Mouse (Mus musculus): ENCODE results near the gene Arglu1. TPM values are rescaled to one million over a fixed set of nuclear protein-coding genes. Genes with fewer than 3 reads are reported as not detected.

The Arglu1 gene
- polyA plus RNA-seq, 1 experiment from 2014 or later = 225 TPM

DNA sequence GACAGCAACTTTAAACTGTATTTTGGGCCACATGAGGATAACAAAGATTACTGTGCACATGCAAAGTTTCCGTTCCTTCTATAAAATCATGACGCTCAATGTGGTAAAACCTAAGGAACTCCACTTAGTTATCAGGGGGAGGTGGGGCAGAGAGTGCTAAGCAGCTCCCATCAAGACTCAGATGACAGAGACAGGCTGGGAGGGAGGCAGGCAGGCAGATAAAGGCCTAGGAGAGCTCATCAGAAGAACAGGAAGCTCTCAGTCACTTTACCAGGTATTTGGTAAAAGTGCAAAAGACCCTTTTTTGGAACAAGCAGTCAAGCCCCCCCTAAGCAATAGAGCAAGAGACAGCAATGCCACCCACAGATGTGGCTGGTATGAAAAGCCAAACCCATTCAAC lies 4.8 kb downstream of the Arglu1 start:
- H3K27me3 ChIP-seq = no peaks in the 10 kb centered on the region
- H3K36me3 ChIP-seq (replicated peaks) = peaks cover 23% of the 10 kb centered on the region
- no peak overlapping the region for H3K9ac ChIP-seq
- H3K4me2 ChIP-seq = peak overlapping the region; percentile 10; the same call in 1 of the 2 replicates
- peaks cover 39% of the 10 kb centered on the region for H3K4me1 ChIP-seq
- no peaks in the 10 kb centered on the region for H3K9me3 ChIP-seq
- no peak overlapping the region for H3K4me3 ChIP-seq (replicated peaks)
- H3K27ac ChIP-seq = no peak overlapping the region
- 87% methylated on average over 2 of the region's 2 CpGs for WGBS
- ATAC-seq (ENCODE audit: low FRiP score) = no peak

DNA sequence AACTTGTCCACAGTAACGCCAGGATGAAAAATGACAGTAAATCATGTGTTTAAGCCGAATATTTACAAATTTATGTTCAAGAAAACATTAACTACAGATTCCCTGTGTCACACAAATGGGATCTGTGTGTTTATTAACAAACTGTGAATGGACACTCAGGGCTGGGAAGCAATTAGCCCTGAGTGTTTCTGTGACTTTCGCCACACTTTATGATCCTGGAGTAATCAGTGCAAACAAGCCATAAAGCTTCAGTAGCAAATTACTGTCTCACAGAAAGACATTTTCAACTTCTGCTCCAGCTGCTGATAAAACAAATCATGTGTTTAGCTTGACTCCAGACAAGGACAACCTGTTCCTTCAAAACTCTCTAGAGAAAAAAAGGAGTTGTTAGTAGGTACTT lies 7.6 kb downstream of the Arglu1 start:
- no peak for ATAC-seq (ENCODE audit: low FRiP score)
- no peak overlapping the region for H3K4me3 ChIP-seq (replicated peaks)
- peaks cover 43% of the 10 kb centered on the region for H3K36me3 ChIP-seq (replicated peaks)
- no peak overlapping the region for H3K27ac ChIP-seq
- no peaks in the 10 kb centered on the region for H3K9me3 ChIP-seq
- H3K27me3 ChIP-seq = no peaks in the 10 kb centered on the region
- WGBS = 94% methylated on average over 3 of the region's 3 CpGs
- no peak overlapping the region for H3K9ac ChIP-seq
- peaks cover 22% of the 10 kb centered on the region for H3K4me1 ChIP-seq
- no peak overlapping the region for H3K4me2 ChIP-seq

DNA sequence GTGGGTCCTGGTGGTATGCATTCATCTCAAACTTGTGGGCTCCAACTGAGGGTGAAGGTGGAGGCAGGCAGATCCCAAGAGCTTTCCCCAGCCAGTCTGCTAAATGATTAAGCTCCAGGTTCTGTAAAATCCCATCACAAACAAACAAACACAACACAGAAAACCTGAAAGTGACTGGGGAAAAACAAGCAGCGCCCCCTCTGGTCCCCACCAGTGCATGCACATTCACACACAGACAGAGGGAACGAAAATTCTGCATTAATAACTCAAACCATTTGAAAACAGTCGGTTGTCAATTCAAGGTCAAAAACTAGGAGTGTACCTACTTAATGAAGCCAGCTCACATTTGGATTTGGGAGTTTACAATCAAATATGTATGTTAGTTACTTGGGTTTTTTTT lies 12.1 kb downstream of the Arglu1 start:
- no peak for ATAC-seq (ENCODE audit: low FRiP score)
- no peak overlapping the region for H3K27ac ChIP-seq
- H3K27me3 ChIP-seq = no peaks in the 10 kb centered on the region
- no peak overlapping the region for H3K4me3 ChIP-seq (replicated peaks)
- no peak overlapping the region for H3K4me2 ChIP-seq
- WGBS = 89% methylated on average over 3 of the region's 3 CpGs
- no peaks in the 10 kb centered on the region for H3K9me3 ChIP-seq
- H3K36me3 ChIP-seq (replicated peaks) = peaks cover 81% of the 10 kb centered on the region
- H3K9ac ChIP-seq = no peak overlapping the region
- no peaks in the 10 kb centered on the region for H3K4me1 ChIP-seq

DNA sequence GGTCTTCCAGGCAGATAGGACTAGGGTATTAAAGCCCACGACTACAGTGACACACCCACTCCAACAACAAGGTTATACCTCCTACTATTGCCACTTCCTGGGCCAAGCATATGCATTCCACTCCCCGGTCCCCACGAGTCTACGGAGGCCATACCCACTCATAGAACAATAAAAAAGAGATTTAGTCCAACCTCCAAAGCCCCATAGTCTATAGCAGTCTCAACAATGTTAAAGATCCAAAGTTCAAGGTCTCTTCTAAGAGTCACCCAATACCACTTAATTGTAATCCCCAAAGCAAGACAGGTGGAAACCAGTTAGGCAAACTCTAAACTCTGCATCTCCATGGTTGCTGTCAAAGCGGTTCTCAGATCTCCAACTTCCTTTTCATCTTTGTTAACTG lies 15.5 kb downstream of the Arglu1 start:
- Histone ChIP-seq H3K4me3 (replicated peaks) (no peak overlapping the region), H3K9me3 (no peaks in the 10 kb centered on the region), H3K27me3 (no peaks in the 10 kb centered on the region), H3K27ac (no peak overlapping the region), H3K4me2 (no peak overlapping the region), H3K9ac (no peak overlapping the region), H3K36me3 (replicated peaks) (peaks cover 65% of the 10 kb centered on the region), H3K4me1 (no peaks in the 10 kb centered on the region)
- ATAC-seq (ENCODE audit: low FRiP score) = no peak
- 95% methylated on average over 5 of the region's 5 CpGs for WGBS

DNA sequence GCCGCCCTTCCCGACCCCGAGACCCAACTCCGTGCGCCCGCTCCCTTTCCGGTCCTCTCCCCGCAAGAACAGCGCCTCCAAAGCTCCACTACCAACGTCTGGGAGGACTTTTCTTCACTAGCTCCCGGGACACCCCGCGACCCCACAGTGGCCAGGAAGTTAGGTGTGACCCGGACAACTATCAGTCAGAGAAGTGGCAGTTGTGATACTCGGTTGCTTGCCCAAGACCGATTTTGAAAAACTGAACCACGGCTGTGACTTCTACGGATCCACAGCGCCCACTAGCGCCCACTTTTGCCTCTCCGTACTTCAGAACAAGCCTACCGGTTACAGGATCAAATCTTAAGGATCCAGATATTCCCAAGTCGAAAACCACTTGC lies 28.6 kb downstream of the Arglu1 start:
- peak overlapping the region; percentile 70 for H3K4me3 ChIP-seq (replicated peaks)
- H3K36me3 ChIP-seq (replicated peaks) = peaks cover 7% of the 10 kb centered on the region
- H3K27ac ChIP-seq = peak overlapping the region; percentile 94
- H3K4me1 ChIP-seq = peaks cover 16% of the 10 kb centered on the region
- H3K4me2 ChIP-seq = peak overlapping the region; percentile 84
- ATAC-seq (ENCODE audit: low FRiP score) = peak; percentile 1
- H3K9ac ChIP-seq = peak overlapping the region; percentile 62
- no peaks in the 10 kb centered on the region for H3K9me3 ChIP-seq
- WGBS = under 1% methylated on average over 23 of the region's 23 CpGs
- no peaks in the 10 kb centered on the region for H3K27me3 ChIP-seq

DNA sequence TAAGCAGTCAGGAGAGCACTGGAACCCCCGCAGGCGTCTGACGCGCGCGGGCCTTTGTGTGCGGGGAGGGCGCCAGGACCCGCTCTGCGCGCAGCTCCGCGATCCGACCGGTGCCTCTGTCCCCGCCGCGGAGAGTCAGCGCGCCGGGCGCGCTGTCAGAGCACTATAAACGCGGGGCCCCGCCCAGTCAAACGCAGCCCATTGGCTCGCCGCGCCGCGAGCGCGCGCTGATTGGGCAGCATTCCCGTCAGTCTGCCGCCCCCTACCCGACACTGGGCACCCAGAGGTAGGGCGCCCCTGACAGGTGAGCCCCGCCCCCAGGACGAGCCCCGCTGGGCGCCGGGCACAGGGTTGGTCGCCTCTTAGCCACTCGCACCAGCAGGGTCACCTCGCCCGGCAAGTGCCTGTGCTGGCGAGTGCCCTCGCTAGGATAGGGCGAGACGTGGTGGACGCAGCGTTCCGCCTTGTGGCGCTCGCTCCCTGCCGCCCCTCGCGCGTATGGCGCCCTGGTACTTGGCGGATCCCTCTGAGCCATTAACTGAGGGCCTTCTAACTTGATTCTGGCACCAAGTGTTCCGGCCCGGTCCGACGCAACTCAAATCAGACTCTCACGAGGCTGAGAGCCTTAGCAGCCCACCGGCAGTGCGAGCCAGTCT lies 29.1 kb downstream of the Arglu1 start, which contains the start of gene Efnb2:
Gene Efnb2 (minus strand): TSS at position 140 of the 656 bp plus-strand sequence.
- Histone ChIP-seq H3K4me1 (peaks cover 21% of the 10 kb centered on the region), H3K9me3 (no peaks in the 10 kb centered on the region), H3K27me3 (no peaks in the 10 kb centered on the region), H3K9ac (peak within 1 kb of the TSS; percentile 94), H3K4me2 (peak within 1 kb of the TSS; percentile 84), H3K4me3 (replicated peaks) (peak within 1 kb of the TSS; percentile 70), H3K27ac (peak within 1 kb of the TSS; percentile 94), H3K36me3 (replicated peaks) (peaks cover 4% of the 10 kb centered on the region; the same call in 1 of the 2 replicates)
- under 1% methylated on average over 69 of the region's 70 CpGs for whole genome bisulfite sequencing
- peak; percentile 93 for ATAC-seq (ENCODE audit: low FRiP score)

DNA sequence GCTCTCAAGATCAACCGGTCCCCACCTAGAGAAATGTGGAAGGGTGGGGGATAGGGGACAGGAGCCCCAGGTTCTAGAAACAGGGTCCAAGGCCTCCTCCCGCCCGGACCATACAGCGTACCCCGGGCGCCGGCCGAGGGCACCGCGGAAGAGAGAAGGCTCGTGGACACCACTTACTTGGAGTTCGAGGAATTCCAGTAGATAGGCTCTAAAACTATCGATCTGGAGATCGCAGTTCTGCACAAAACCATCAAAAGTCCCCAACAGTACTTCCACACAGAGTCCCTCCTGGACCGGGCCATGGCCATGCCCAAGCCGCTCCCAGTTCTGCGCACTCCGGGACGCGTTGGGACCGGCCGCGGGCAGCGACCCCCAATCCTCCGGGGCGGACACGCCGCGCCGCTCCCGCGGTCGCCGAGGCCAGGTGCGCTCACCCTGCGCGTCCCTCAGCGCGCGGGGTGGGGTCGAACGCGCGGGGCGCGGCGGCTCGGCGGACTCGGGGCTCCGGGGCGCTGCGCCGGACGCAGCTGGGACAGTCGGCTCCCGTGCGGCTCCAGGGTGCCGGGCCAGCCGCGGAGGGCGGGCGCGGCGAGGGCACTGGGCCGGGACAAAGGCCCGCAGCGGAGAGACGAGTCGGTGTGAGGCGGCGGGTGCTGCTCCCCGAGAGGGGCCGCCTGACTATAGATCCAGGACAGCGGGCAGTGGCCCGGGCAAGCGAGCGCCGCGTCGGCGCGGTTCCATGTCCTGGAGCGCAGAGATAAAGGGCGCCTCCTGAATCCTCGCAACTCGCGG lies 29.8 kb downstream of the Arglu1 start:
- ATAC-seq (ENCODE audit: low FRiP score) = peak; percentile 5
- Histone ChIP-seq H3K4me1 (peaks cover 27% of the 10 kb centered on the region), H3K9me3 (no peaks in the 10 kb centered on the region), H3K27me3 (no peaks in the 10 kb centered on the region), H3K27ac (peak overlapping the region; percentile 94), H3K36me3 (replicated peaks) (peaks cover 4% of the 10 kb centered on the region; the same call in 1 of the 2 replicates), H3K9ac (peak overlapping the region; percentile 94), H3K4me3 (replicated peaks) (peak overlapping the region; percentile 70), H3K4me2 (peak overlapping the region; percentile 84)
- under 1% methylated on average over 87 of the region's 88 CpGs for WGBS

DNA sequence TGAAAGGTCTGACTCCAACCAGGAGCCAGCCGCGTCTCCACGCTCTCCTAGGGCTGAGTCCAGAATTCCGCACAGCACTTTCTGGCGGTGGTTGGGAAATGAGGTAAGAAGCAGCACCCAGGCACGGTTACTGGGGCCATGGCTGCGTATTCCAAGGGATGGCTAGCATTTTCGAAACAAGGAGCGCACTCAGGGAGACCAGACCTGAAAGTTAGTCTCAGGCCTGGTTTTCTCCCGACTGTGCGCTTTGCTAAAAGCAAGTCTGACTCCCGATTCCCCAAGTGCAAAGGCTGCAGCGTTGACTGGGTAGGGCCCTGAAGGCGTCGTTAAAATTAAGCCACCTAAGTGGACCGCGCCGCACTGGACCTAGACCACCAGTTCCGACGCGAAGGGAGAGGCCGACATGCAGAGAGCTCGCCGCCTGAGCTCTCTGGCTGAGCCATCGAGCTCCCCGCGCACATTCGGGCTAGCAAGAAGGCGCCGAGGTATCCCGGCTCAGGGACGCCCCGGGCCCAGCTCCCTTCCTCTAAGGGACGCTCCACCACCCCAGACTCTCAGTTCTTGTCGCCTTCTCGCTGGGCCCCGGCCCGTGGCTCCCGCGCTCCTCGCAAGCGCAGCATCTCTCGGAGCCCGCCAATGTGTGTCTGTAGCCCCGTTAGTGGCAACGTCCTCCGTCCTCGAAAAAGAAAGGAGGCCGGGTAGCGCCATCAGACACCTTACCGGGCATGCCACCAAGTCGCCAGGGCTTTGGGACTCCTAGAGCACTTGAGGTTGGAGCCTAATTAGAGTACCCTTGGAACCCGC lies 30.6 kb downstream of the Arglu1 start:
- under 1% methylated on average over 53 of the region's 53 CpGs for WGBS
- Histone ChIP-seq H3K36me3 (replicated peaks) (no peaks in the 10 kb centered on the region), H3K27ac (peak overlapping the region; percentile 94), H3K4me3 (replicated peaks) (peak overlapping the region; percentile 70), H3K9ac (peak overlapping the region; percentile 94), H3K4me2 (peak overlapping the region; percentile 84), H3K27me3 (no peaks in the 10 kb centered on the region), H3K9me3 (no peaks in the 10 kb centered on the region), H3K4me1 (peaks cover 35% of the 10 kb centered on the region)
- ATAC-seq (ENCODE audit: low FRiP score) = no peak

DNA sequence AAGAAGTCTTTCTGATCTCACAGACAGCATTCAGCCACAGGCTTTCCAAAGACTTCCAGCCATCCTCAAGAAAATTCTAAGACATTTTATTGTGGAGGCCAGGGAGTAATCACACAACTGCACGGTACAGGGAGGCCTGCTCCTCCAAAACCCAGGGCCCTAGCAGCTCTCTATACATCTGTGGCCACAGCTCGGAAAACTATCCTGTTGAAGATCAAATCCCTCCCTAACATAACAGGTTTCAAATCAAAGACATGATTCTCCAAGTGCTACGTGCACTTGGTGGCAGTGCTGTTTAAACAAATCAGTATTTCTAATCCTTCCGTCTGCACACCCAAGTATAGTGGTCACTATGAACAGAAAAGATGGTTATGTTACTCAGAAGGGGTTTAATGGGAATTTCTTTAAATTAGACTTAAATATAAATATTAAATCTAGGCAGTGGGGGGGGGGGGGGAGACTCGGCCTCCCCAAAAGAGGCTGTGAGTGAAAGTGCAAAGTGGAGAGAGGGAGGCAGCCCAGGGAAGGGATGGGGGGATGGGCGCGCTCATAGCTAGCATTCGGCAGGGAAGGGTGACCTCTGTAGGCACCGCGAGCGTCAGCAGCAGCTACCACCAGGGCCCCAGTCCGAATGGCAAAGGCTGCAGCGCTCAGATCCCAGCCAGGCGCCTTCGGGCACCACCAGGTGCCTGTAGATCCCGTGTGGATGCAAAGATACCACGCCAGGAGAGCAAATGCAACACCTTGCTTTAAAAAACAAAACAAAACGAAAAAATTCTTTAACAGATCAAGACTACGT lies 31.7 kb downstream of the Arglu1 start:
- Histone ChIP-seq H3K27me3 (no peaks in the 10 kb centered on the region), H3K36me3 (replicated peaks) (no peaks in the 10 kb centered on the region), H3K27ac (peak overlapping the region; percentile 94), H3K9ac (peak overlapping the region; percentile 94), H3K9me3 (no peaks in the 10 kb centered on the region), H3K4me1 (peaks cover 46% of the 10 kb centered on the region), H3K4me3 (replicated peaks) (peak overlapping the region; percentile 70), H3K4me2 (peak overlapping the region; percentile 84)
- peak; percentile 34 for ATAC-seq (ENCODE audit: low FRiP score)
- under 1% methylated on average over 18 of the region's 19 CpGs for WGBS

DNA sequence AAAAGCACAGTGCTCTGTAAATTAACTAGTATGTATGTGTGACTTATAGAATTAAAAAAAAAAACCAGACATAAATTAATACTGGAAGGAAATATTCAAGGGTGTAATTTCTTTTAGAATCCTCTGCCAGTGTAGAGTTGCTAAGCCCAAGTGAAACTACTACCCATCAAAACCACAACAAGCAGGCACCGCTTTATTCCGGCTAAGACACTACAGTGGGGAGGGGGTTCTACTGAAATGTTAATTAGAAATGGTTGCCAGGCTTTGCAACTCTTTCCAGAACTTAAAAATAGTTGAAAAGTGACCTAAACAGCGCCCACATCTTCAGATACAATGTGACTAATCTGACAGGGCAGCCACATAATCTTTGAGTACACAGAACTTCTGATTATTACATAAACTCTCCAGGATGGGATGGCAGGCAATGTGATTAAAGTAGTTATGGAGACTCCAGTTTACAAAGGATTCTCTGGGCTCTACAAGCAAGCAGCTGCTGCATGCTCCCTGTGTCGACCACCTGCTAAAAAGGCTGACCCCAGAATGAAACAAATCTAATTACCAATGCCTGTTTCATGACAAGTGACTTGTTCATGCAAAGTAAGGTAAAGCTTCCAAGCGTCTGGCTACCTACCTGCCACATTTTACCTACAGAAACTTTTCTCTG lies 32.5 kb downstream of the Arglu1 start:
- WGBS = 4% methylated on average over 5 of the region's 5 CpGs

More for the DNA sequence above, 32.5 kb downstream of the Arglu1 start:
- Histone ChIP-seq H3K27ac (peak overlapping the region; percentile 94), H3K36me3 (replicated peaks) (no peaks in the 10 kb centered on the region), H3K9me3 (no peaks in the 10 kb centered on the region), H3K4me3 (replicated peaks) (peak overlapping the region; percentile 70), H3K27me3 (no peaks in the 10 kb centered on the region), H3K4me1 (peaks cover 54% of the 10 kb centered on the region), H3K9ac (peak overlapping the region; percentile 94), H3K4me2 (peak overlapping the region; percentile 84)
- ATAC-seq (ENCODE audit: low FRiP score) = no peak

All from forebrain, embryonic 12.5 days (tissue).